Mouse (Mus musculus) heart, adult 8-10 months (tissue): ENCODE results near the gene Gse1. TPM values are rescaled to one million over a fixed set of nuclear protein-coding genes. Genes with fewer than 3 reads are reported as not detected.

Experiments
- DNase-seq: peaks from one replicate; pipeline ENCODE4 v3.0.0; 2022; ENCODE audit warnings: low spot score
- total RNA-seq, 4 experiments: library from RNA; stranded (reverse); gene quantifications; 2 replicates each; pipeline ENCODE4 v1.2.4; 2022

The Gse1 gene
- total RNA-seq, 4 experiments from 2014 or later: 18.9 to 29.1 (median 23.3) TPM

DNA sequence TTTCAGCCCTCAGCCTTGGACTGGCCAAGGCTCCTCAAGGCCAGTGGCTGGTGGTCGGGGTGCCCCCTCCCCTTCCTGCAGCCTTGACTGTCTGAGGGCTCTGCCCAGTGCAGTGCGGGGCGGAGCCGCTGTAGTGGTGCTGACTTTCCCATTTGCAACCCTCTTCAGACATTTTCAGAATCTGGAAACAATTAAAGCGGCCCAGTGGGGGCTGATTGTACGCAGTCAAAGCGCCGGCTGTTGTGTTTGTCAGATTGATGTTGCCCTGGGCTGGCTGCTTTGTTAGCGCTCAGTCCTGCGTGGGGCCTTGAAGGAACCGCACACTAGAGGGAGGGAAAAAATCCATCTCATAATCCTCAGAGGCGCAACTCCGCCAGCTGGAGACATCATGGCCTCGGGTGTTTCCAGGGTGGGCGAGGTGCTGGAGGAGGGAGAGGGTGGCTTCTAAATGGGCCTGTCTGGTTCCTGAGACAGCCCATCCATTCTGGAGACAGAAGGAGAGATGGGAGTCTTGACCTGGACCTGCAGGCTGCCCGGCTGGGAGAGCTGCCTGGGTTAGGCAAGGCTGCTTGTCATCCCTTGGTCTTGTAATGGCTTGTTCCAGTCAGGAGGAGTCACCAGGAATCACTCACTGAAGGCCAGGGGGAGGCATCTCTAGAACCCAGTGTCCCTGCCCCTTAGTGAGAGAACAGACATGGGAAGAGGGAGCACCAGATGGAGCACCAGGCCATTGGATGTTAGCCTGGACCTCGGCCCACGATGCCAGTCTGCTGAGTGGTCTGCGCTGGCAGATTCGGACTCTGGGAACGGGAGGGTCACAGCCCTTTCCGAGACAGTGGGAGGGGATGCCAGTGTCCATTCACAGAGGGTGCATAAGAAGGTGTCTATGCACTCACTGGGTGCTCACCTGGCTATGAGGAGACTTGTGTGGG is 70.6 kb downstream of the Gse1 start:
- DNase-seq: no peak

DNA sequence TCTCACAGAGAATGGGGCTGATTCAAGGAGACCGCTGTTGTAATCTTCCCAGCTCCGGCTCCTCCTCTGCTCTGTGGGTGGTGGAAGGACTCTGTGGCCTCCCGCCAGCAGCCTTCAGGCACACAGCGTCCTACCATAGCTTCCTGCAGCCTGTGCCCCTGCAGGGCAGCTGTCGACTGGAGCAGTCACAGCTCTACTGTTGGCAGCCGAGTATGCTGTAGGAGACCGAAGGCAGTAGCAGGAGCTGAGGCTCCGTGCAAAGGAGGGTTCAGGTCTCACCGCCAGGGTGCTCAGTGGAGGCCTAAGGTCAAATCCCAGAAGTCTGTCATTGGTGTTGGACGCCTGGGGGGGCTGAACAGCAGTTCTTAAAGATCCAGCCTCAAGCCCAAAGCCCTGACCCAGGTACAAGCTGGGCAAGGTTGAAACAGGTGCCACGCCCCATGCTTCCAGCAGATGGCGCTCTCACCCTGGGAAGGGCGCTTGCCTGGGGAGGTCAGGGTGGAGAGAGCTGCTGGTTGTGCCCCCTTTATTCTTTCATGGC is 72.4 kb downstream of the Gse1 start:
- DNase-seq: peak; percentile 56

DNA sequence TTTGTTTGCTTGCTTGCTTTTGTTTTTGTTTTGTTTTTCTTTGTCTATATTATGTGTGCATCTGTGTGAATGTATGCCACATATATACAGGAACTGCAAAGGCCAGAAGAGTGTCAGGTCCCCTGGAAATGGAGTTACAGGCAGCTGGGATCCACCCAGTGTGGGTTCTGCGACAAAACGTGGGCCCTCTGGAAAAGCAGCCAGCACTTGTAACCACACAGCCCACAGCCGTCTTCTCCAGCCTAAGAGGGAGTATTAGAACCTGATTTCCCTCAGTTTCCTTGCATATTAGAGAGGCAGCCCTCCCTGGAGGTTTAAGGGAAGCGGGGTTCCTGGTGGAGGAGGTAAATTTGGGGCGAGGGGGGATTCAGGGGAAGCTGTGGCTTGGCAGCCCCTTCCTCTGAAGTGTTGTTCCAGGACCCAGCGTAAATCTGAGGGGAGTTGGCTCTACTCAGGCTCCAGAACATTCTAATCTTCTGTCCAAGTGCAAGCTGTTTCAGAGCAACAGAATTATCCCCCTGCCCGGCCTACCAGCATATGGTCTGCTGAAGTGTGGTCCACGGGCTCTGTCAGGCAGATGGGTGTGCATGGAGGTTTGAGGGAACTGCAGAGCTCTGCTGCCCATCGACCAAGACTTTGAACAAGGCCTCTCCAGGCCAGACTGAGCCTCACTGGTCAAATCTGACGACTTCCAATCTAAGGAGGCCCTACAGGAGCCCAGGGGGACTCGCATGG is 74.9 kb downstream of the Gse1 start:
- DNase-seq: no peak

DNA sequence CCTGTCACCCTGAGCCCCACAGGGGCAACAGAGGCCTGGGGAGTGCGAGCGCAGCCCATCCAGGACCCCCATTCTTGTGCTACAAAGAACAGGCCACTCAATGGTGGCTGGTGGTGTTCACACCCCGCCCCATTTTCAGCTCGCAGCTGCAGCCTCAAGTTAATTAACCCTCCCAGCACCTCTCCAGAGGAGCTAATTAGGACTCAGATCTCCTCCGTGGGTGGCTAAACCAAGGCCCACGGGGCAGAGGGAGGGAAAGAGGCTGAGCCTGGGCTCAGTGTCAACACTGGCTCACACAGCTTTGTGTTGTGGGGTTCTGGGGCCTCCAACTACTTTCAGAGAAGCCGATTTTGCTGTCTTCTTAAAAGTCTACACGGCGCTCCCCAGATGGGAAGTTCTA is 75.8 kb downstream of the Gse1 start:
- DNase-seq: no peak

DNA sequence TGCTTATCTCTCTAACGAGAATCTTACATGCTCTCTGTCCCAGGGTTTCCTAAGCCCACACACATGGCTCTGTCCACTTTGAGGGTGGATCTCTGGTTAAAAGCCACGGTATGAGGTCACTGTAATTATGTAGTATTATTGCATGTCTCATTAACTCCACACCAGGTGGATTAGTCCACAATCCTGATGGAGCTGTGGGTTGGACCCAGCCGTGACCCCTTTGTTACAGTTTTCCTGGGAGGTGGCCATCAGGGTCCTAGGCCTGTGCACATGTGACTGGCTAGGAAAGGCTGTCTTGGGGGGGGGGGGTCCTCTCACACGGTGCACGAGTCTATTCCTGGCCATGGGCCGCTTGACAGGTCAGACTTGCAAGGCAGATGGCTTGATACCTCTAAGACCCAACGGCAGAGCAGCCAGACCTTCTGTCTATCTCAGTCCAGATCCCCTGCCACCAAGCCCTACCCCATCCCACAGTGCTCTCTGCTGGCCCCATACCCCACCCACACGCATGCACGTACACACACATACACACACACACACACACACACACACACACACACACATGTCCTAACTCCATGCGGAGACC is 77.6 kb downstream of the Gse1 start:
- DNase-seq: no peak

DNA sequence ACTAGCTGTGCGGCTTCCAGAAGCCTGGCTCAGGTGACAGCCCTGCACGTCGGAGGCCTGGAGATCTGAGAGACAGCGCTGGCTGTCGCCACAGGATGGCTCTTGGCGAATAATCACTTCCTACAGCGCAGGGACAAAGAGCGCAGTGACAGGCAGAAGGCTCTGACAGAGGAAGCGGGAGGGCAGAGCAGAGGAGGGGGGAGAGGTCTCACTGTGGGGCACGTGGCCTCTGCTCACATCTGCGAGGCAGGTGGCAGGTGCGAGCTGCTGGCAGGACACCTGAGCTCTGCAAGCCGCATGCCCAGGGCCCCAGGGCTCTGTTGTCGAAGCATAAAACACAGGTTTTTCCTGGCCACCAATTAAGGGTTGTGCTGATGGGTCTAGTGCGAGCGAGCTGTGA is 78.8 kb downstream of the Gse1 start:
- no peak for DNase-seq

DNA sequence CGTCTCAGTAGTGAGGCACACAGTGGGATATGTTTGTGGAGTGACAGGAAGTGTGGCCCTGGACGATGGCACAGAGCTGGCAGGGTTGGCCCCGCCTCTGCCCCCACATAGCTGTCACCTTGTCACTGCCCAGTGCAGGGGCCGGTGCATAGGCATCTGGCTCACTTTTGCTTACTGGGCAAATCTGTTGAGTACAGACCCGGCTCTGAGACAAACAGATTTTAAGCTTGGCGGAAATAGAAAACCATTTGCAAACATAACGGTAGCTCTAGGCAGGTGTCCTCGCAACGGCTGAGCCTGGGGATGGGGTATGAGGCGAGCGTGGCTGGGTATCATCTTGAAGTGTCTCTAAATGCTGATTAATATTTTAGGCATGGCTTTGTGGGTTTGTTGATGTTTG is 79.3 kb downstream of the Gse1 start:
- DNase-seq: no peak

DNA sequence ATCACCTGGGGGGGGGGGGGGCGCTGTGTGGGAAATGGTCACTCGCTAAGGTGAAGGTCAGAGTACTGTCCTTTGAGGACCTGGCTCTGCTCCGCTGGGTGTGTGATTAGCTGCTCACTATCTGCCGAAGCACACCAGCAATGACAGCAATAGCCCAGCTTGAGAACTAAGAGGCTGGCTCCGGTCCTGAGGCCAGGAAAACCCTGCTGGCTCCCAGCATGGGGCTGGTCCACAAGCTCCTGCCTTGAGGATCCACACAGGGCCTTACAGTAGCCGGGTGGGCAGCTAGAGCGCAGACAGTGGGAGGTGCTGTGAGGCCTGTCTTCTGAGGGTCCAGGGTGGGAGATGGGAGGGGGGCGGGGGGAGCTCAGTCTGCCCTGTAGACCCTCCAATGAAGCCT is 79.9 kb downstream of the Gse1 start:
- no peak for DNase-seq

DNA sequence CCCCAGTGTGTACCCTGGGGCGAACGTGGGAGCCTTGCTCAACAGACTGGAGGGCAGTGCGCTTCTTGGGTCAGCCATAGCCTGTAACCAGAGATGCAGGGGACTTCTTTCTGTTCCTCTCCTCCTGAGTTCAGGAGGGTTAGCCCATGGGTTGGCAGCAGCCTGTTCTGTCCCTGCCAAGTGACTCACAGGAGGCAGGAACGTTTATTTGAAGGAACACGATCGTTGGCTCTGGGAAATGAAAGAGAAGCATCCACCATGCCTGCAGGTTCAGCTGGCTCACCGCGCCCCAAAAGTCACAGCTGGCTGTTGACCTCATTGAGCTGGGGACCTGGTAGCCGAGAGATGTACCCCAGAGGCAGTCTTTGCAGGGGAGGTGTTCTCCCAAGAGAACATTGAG is 80.3 kb downstream of the Gse1 start:
- peak; percentile 50 for DNase-seq

DNA sequence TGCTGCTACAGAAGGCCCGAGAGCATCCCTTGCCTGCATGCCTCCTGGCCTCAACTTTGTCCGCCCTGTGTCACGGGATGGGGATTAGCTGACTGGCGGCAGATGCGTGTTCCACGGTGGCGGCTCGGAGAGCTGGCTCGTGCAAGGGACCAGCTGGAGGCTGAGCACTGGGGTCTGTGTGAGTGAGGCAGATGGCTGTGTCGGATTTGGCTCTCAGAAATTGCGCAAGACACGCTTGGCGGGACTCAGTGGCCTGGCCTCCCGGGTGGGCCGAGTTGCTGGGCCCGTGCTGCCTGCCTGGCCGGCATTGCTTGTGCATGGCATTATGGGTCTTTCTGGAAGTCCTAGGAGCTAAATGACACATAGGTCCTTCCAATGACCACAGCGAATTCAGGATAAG is 81.1 kb downstream of the Gse1 start:
- peak; percentile 70 for DNase-seq

DNA sequence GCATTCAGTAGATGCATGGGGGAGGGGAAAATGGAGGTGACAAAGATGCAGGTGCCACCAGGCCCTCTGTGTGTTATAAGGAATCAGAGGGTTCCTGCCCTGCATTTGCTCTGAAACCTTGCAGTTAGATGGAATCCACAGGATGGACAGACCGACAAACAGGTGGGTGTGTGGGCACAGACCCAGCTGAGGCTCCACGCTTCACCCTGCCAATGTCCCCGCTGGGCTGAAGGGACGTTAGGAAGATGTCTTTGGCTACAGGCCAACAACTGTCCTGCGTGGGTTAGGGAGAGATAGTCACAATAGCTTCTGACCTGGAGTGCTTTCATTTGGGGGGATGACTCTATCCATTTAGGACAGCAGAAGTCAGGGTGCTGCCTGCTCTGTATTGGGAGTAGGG is 81.8 kb downstream of the Gse1 start:
- no peak for DNase-seq

DNA sequence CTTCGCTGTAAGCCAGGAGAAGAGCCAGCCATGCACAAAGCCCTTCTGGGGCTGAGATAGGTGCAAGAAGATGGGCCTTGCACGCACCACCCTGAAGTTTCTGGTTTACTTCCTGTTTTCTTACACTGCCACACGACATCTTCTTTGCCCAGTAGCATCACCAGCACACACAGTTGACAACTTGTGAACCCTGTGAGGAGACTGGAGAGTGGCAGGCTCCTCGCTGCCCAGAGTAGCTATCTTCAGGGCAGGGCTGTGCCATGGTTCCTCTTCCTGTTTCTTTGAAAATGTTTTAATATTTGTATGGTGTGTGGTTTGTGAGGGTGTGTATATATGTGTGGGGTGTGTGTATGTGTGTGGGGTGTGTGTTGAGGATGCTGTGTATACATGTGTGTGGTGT is 84.2 kb downstream of the Gse1 start:
- DNase-seq: no peak

DNA sequence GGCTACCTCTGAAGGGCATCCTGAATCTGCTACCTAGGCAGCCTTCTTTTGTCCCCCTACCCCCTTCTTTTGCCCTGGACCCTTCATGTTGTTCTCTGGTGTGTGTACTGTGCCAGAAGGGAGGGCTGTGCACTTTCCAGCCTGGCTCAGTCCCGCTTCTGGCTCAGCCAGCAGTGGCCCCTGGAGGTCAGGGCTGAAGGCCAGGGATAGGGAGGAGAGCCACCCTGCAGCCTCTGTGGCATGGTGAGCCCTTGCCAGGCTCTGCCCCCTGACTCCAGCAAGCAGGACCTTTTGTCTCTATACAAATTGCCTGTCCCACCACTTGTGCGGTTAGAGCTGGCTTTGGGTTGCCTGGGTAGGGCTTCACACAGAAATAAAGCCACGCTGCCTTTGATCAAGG is 85.4 kb downstream of the Gse1 start:
- DNase-seq: no peak

DNA sequence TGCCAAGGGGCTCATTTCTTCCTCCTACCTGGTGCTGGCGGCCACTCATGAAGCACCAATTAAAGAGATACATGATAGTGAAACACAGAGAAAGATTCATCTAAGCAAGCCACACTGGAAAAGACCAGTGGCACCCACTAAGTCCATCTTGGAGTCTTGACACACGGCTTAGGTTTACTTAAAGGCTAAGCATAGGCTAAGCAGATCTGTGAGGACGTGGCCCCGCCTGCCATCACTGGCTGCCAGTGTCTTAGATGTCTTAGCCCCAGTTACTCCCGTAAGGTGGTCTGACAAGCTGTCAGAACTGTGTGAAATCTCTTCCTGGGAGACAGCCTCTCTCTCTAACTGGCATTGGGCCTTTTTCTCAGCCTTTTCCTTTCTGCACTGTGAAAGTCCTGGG is 86.7 kb downstream of the Gse1 start:
- DNase-seq: no peak

DNA sequence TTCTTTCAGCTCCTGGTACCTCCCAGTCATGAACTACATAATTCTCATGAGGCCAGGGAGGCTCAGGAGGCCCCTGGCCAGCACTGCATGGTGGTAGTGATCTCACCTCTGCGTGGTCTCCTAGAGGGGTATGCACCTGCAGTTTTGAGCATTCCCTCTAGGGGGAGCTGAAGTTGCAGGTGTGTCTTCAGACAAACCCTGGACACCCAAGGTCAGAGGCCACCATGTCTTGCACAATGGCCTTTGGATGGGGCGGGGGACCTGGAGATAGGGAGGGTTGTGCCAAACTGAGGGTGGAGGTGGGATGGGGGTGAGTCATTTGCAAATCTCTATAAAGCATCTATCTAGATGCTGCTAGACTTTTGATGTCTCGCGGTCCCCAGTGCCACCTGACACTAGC is 87.4 kb downstream of the Gse1 start:
- no peak for DNase-seq

DNA sequence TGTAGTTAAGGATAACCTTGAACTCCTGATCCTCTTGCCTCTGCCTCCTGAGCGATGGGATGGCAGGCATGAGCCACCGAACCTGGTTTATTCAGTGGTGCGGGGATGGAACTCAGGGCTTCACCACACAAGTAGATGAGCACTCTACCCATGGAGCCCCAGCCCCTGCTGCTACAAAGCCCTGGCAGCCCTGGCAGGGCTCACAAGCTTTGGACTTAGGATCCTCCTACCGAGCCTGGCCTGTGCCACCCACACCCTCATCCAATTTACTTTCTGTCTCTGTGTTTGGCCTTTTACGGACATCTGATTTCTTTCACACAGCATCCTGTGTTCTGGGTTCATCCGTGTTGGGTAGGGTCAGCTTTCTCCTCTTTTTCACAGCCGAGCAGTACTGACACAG is 88.5 kb downstream of the Gse1 start:
- no peak for DNase-seq

DNA sequence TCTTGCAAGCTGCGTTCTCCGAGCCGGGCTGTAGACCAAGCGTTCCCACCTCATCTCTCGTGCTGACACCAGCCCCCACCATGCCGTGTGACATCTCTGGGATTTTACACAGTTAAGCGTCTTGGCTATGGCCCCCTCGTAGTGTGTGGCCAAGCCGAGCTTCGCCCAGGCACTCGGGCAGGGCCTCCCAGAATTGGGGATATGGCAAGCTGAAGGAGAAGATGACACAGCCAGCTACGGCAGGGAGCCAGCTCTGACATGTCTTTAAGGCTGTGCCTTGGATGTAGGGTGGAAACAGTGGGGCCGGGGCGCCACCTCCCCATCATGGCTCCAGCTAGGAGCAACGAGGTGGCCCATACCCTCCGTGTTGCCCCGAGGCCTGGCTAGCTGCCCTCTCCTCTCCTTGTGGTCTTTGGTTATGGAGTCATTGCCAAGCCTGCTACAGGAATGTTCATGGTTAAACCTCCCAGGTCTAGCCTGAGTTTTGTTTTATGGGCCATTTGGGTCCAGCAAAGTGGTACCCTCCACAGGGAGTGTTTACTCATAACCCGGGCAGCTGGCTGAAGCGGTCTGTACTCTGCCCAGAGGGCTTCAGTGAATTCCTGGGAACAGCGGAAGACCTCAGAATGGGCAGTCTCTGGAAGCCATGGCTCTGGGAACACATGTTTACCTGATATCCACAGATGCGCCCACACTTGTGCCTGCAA is 89.0 kb downstream of the Gse1 start:
- DNase-seq: no peak

DNA sequence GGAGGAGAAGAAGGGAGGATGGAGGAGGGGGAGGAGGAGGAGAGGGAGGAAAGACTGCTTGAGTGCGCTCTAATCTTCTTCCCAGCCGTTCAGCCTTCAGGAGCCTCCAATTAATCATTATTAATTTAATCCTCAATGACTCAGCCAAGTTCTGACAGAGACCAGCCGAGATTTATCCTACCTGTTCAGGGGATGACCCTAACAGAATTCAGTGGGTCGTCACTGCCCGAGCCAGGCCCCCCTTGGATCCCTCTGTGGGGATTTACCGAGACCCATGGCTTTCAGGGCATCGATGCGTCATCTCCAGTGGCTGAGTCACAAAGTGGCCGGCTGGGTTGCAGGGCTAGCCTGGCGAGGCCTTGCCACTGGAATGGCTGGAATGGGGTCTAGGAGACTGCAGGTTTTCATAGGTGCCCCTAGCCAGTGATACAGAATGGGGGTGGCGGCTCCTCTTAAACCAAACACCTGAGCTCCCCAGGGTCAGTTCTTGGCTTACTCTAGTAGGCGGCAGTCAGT is 90.3 kb downstream of the Gse1 start:
- no peak for DNase-seq

DNA sequence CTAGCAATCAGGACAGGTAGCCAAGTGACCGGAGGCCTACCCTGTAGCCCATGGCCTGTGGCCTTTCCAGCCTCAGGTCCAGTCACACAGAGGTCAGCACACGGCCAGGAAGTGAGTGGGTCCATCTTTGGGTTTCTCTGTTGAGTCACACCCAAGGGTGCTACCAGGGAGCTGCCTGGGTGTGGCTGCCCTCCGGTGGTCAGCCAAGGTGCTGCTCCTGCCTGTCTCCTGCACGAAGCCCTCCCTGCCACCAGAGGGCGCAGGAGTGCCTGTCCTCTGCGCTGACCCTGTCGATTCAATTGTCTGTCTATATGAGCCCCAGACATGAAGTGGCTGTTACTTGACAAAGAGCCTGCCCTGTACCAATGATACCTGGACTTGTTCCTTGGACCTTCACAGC is 91.2 kb downstream of the Gse1 start:
- DNase-seq: peak; percentile 57

DNA sequence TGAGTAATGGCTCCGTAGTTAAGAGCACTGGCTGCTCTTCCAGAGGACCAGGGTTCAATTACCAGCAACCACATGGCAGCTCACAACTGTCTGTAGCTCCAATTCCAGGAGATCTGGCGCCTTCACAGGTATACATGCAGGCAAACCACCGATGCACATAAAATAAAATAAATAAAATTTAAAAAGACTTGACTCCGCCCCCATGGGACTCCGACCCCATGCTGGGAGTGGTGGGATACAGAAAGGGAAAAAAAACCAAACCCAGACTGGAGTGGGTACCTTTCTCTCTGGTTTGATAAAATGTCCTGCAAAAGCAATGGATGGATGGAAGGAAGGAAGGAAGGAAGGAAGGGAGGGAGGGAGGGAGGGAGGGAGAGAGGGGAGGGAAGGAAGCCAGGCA is 91.9 kb downstream of the Gse1 start:
- DNase-seq: no peak

DNA sequence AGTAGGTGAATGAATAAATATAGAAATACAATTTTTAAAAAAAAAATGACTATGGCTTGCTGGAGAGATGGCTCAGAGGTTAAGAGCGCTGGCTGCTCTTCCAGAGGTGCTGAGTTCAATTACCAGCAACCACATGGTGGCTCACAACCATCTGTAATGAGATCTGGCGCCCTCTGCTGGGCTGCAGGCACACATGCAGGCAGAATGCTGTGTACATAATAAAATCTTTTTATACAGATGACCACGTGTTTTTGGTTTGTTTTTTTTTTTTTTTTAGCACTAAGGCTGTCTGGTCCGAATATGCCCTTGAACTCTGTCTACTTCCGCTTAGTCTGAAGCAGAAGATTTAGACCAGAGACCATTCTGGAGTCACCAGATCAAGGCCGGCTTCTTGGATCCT is 93.5 kb downstream of the Gse1 start:
- DNase-seq: no peak
